Mouse (Mus musculus) C2C12 (cell line): ENCODE measurements around the gene Ogfrl1.

Experiments
- CTCF ChIP-seq: IDR thresholded peaks from one replicate; pipeline ENCODE4 v1.5.1; 2011; ENCODE audit not compliant: control insufficient read depth, insufficient read depth, insufficient read length
- MAX ChIP-seq: IDR thresholded peaks from one replicate; pipeline ENCODE4 v1.6.1; 2011; ENCODE audit warnings: mild to moderate bottlenecking, control low read depth
- MYOD1 ChIP-seq: IDR thresholded peaks from one replicate; pipeline ENCODE4 v1.6.1; 2011; ENCODE audit warnings: low read depth; ENCODE audit not compliant: control insufficient read depth, insufficient read length
- MYOG ChIP-seq: IDR thresholded peaks from one replicate; pipeline ENCODE4 v1.6.1; 2011; ENCODE audit not compliant: control insufficient read depth, insufficient read length; ENCODE audit errors: extremely low read depth
- USF1 ChIP-seq: IDR thresholded peaks from one replicate; pipeline ENCODE4 v1.6.1; 2011; ENCODE audit warnings: low read depth, mild to moderate bottlenecking, control low read depth, moderate library complexity

- TF ChIP-seq CTCF (no peak), MAX (no peak), MYOG (no peak), MYOD1 (no peak), USF1 (no peak)
These were observed 32.0 kb downstream of the Ogfrl1 start for GRCm38 (mm10) chr1:23365614-23366013.
